Mouse (Mus musculus) lung, embryonic 16.5 days (tissue): ENCODE measurements around the gene Ncstn. TPM values are rescaled to one million over a fixed set of nuclear protein-coding genes. Genes with fewer than 3 reads are reported as not detected.

Experiments used
- ATAC-seq: fragments of 200-750 bp; cut with Nextera tagmentation; 2 replicates; pipeline ENCODE4 v1.8.0; 2017; ENCODE audit warnings: low read depth, mild to moderate bottlenecking, moderate library complexity
- H3K27ac ChIP-seq: fragments of 300-500 bp; sonication (generic); 2 replicates; pipeline ENCODE4 v1.5.1; 2014; ENCODE audit warnings: mild to moderate bottlenecking, control low read depth, low read length
- H3K27me3 ChIP-seq: fragments of 300-500 bp; sonication (generic); 2 replicates; pipeline ENCODE4 v1.6.1; 2014; ENCODE audit warnings: low read depth, low read length, mixed read lengths; ENCODE audit not compliant: control insufficient read depth, insufficient read depth
- H3K36me3 ChIP-seq: fragments of 300-500 bp; sonication (generic); 2 replicates; pipeline ENCODE4 v1.6.1; 2014; ENCODE audit warnings: low read length; ENCODE audit not compliant: control insufficient read depth, insufficient read depth
- H3K4me1 ChIP-seq: fragments of 300-500 bp; sonication (generic); replicated peaks from 2 replicates; pipeline ENCODE4 v1.6.1; 2014; ENCODE audit warnings: low read length, mixed read lengths; ENCODE audit not compliant: control insufficient read depth, insufficient read depth
- H3K4me2 ChIP-seq: fragments of 300-500 bp; sonication (generic); 2 replicates; pipeline ENCODE4 v1.6.1; 2014; ENCODE audit warnings: low read depth, low read length, control low read depth
- H3K4me3 ChIP-seq: fragments of 300-500 bp; sonication (generic); 2 replicates; pipeline ENCODE4 v1.5.1; 2014; ENCODE audit warnings: mild to moderate bottlenecking, low read length, control low read depth
- H3K9ac ChIP-seq: fragments of 300-500 bp; sonication (generic); 2 replicates; pipeline ENCODE4 v1.6.1; 2014; ENCODE audit warnings: low read length, control low read depth
- H3K9me3 ChIP-seq: fragments of 300-500 bp; sonication (generic); 2 replicates; pipeline ENCODE4 v1.6.1; 2016; ENCODE audit warnings: low read length; ENCODE audit not compliant: control insufficient read depth
- WGBS: fragments of 180-500 bp; shearing (Covaris S2); extraction: QIAGEN DNeasy Blood & Tissue Kit; methylation state at CpG from one replicate; pipeline ENCODE4 v1.1.7; 2014; 5-methylcytosine and 5-hydroxymethylcytosine counted together
- polyA plus RNA-seq: library from polyadenylated mRNA; unstranded; fragments of >200 nt; fragmentation: Nextera tagmentation; extraction: Ambion mirVana; gene quantifications from 2 replicates; pipeline ENCODE4 v1.2.1, GENCODE M21; 2015

The Ncstn gene
- polyA plus RNA-seq, 1 experiment from 2014 or later, result 146 TPM

DNA sequence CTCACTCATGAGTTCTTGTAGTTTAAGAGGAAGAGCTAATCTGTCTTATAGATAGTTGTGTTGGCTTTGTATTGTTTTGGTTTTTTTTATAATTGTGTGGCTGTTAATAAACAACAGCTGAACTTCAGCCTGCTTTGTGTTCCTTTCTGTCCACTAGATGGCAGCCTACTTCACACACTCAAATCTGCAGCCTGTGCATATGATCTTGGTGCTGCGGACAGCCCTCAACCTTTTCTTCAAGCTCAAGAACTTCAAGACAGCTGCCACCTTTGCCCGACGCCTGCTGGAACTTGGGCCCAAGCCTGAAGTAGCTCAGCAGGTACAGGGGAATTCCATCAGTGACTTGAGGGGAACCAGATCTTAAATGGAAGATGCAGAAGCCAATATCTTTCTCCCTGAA is 37.1 kb upstream of the Ncstn start:
- no peaks in the 10 kb centered on the region for H3K9me3 ChIP-seq
- no peak overlapping the region for H3K4me3 ChIP-seq
- H3K27ac ChIP-seq, result no peak overlapping the region
- no peaks in the 10 kb centered on the region for H3K27me3 ChIP-seq
- H3K4me2 ChIP-seq, result no peak overlapping the region
- 31% methylated on average over 3 of the region's 3 CpGs for WGBS
- ATAC-seq, result no peak
- no peaks in the 10 kb centered on the region for H3K4me1 ChIP-seq
- H3K9ac ChIP-seq, result no peak overlapping the region
- H3K36me3 ChIP-seq, result peaks cover 81% of the 10 kb centered on the region

DNA sequence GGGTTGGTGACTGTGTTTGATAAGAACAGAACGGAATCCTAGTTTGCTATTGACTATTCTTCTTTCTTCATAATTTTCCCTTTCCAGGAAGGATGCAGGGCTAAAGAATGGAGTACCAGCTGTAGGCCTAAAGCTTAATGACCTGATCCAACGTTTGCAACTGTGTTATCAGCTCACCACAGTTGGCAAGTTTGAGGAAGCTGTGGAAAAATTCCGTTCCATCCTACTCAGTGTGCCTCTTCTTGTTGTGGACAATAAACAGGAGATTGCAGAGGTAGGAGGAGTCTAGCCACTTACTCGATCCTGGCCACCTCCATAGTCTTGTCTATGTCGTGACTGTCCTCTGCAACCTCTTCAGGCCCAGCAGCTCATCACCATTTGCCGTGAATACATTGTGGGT is 36.5 kb upstream of the Ncstn start:
- Histone ChIP-seq H3K4me1 (no peaks in the 10 kb centered on the region), H3K9ac (no peak overlapping the region), H3K27ac (no peak overlapping the region), H3K36me3 (peaks cover 85% of the 10 kb centered on the region), H3K4me2 (no peak overlapping the region), H3K4me3 (no peak overlapping the region), H3K27me3 (no peaks in the 10 kb centered on the region), H3K9me3 (no peaks in the 10 kb centered on the region)
- 77% methylated on average over 6 of the region's 6 CpGs for WGBS
- ATAC-seq, result no peak

DNA sequence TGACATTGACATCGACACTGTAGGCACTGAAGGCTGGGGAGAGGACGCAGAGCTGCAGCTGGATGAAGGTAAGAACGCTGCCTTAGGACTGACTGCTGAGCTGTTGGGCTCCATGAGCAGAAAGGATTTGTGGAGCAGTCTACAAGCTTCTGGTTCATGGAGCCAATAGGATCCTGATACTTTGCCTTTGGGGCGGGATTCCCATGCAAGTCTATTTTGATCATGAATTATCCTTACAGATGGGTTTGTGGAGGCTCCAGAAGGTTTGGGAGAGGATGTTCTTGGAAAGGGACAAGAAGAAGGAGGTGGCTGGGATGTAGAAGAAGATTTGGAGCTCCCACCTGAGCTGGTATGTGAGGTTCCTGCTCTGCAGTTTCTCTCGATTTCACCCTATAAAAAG is 34.4 kb upstream of the Ncstn start:
- WGBS, result 86% methylated on average over 5 of the region's 5 CpGs
- ATAC-seq, result no peak
- no peaks in the 10 kb centered on the region for H3K4me1 ChIP-seq

DNA sequence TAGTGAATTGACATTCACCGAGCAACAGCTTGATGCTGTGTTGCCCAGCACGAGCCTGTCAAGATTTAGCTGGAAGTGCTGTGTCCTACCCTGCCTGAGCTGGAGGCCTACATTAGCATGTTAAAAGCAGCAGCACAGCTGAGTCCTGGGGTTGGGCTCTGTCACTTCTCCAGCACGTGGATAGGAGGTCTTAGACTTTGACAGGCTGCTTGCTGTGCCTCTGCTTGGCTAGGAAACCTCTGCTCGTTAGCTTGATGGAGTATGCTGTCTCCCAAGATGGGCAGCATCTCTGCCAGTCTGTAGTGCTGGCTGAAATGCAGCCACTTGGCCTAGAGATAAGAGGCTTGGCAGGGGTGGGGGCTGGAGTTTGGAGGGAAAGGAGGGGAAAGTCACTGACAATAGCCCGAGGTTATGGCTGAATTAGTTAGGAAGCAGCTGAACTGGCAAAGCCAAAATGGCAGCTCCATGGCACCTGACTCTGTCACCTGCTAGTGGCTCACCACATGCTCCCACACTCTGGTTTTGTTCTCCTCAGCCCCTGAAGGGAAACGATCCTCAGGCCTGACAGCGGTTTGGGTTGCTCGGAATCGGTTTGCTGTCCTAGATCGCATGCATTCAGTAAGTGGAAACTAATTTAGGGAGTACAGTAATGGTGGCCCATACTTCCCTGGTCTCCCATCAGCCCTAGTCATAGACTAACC is 25.3 kb upstream of the Ncstn start:
- H3K4me1 ChIP-seq, result no peaks in the 10 kb centered on the region
- WGBS, result 84% methylated on average over 10 of the region's 10 CpGs
- H3K9me3 ChIP-seq, result no peaks in the 10 kb centered on the region
- peaks cover 68% of the 10 kb centered on the region for H3K36me3 ChIP-seq
- no peak overlapping the region for H3K4me2 ChIP-seq
- no peak overlapping the region for H3K4me3 ChIP-seq
- H3K27me3 ChIP-seq, result no peaks in the 10 kb centered on the region
- ATAC-seq, result no peak
- no peak overlapping the region for H3K9ac ChIP-seq
- H3K27ac ChIP-seq, result no peak overlapping the region

More for the DNA sequence above, 34.4 kb upstream of the Ncstn start:
- Histone ChIP-seq H3K4me2 (no peak overlapping the region), H3K27ac (no peak overlapping the region), H3K9me3 (no peaks in the 10 kb centered on the region), H3K9ac (no peak overlapping the region), H3K27me3 (no peaks in the 10 kb centered on the region), H3K4me3 (no peak overlapping the region), H3K36me3 (peaks cover 90% of the 10 kb centered on the region)

DNA sequence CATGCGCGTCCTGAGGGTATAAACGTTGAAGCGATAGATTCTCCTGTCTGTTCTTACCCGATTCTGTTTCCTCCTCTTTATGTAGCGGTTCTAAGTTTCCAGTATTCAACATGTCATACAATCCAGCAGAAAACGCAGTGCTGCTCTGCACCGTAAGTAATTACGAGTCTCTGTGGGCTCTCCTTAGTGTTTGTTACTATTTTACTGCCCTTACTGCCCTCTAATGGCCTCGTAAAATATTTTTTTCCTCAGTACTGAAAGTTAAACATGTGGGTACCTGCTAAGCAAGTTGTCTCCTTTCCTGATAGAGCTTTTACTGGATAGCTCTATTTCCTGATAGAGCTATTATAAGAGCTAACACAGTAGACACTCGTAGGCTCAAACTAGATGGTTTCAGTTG is 22.5 kb upstream of the Ncstn start:
- no peak overlapping the region for H3K9ac ChIP-seq
- H3K4me2 ChIP-seq, result no peak overlapping the region
- H3K27me3 ChIP-seq, result no peaks in the 10 kb centered on the region
- 79% methylated on average over 11 of the region's 11 CpGs for WGBS
- no peak for ATAC-seq
- no peaks in the 10 kb centered on the region for H3K9me3 ChIP-seq
- H3K4me3 ChIP-seq, result no peak overlapping the region
- no peaks in the 10 kb centered on the region for H3K4me1 ChIP-seq
- peaks cover 69% of the 10 kb centered on the region for H3K36me3 ChIP-seq
- no peak overlapping the region for H3K27ac ChIP-seq

DNA sequence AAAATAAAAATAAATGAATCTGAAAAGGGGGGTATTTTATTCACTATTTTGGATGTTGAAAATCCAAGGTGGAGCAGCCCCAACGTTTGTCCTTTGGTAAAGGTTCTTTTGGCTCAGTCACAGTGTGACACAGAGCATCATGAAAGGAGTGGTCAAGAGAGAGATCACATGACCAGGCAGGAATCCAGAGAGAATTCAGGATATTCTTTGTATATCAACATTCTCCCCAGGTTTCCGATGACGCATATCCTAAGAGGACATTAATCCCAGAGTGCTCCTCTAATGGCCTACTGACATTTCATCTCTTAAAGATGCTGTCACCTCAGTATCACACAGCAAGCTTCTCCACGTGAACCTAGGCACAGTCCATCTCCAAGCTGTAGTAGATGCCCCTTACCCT is 21.0 kb upstream of the Ncstn start:
- ATAC-seq, result no peak
- H3K4me2 ChIP-seq, result no peak overlapping the region
- 76% methylated on average over 4 of the region's 4 CpGs for whole genome bisulfite sequencing

DNA sequence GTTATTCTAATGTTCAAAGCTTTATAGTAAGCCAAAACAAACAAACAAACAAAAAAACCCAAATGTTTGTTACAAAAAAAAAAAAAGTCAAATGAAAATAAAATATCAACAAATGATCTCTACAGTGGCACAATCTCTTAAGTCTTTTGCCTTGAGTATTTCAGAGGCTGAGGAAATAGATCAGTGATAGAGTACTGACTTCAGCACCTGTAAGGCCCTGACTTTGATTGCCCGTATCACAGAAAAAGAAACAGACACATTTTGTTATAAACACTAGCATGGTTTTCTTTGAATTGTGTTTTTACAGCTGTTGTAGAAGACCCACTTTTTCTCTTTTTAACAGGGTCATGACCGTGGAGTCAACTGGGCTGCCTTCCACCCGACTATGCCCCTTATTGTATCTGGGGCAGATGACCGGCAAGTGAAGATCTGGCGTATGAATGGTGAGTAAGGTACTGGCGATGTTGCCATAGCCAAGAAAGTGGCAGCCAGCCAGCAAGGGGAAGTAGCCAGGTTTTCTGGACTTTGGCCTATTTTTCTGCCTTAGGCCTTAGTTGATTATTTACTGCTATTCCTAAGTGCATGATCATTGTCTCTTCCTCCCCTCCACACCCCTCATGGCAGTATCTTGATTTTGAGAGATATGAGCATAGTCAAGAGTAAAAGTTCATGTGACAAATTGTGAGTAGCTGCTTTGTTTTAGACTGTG is 16.9 kb upstream of the Ncstn start:
- 82% methylated on average over 6 of the region's 6 CpGs for WGBS
- ATAC-seq, result no peak
- Histone ChIP-seq H3K27me3 (no peaks in the 10 kb centered on the region), H3K27ac (no peak overlapping the region), H3K4me1 (no peaks in the 10 kb centered on the region), H3K4me3 (no peak overlapping the region), H3K9me3 (no peaks in the 10 kb centered on the region), H3K9ac (no peak overlapping the region), H3K4me2 (no peak overlapping the region), H3K36me3 (peaks cover 53% of the 10 kb centered on the region)

More for the DNA sequence above, 21.0 kb upstream of the Ncstn start:
- H3K4me3 ChIP-seq, result no peak overlapping the region
- H3K9me3 ChIP-seq, result no peaks in the 10 kb centered on the region
- H3K36me3 ChIP-seq, result peaks cover 65% of the 10 kb centered on the region
- no peaks in the 10 kb centered on the region for H3K27me3 ChIP-seq
- no peak overlapping the region for H3K9ac ChIP-seq
- H3K27ac ChIP-seq, result no peak overlapping the region
- H3K4me1 ChIP-seq, result no peaks in the 10 kb centered on the region

DNA sequence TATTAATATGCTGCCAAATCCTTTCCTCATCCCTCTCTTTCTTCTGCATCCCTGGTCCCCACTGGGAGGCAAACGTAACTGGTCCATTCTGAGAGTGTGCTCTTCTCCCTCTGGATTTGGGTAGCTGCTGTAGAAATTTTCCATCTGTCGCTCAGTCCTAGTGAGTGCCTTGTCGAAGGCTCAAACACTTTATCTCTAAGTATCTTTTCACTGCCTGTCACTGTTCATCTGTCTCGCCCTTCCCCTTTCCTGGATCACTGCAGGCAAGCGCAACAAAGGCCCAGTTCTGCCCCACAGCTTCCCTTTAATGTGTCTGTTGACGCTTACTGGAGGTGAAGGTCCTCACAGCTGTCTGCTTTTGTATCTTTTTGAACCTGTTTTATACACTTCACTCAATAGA is 12.6 kb upstream of the Ncstn start:
- Histone ChIP-seq H3K9me3 (no peaks in the 10 kb centered on the region), H3K27ac (no peak overlapping the region), H3K4me2 (no peak overlapping the region), H3K4me1 (no peaks in the 10 kb centered on the region), H3K9ac (no peak overlapping the region), H3K36me3 (peaks cover 49% of the 10 kb centered on the region), H3K27me3 (no peaks in the 10 kb centered on the region), H3K4me3 (no peak overlapping the region)
- WGBS, result 44% methylated on average over 6 of the region's 6 CpGs
- peak; percentile 43; the same call in 1 of the 2 replicates for ATAC-seq

DNA sequence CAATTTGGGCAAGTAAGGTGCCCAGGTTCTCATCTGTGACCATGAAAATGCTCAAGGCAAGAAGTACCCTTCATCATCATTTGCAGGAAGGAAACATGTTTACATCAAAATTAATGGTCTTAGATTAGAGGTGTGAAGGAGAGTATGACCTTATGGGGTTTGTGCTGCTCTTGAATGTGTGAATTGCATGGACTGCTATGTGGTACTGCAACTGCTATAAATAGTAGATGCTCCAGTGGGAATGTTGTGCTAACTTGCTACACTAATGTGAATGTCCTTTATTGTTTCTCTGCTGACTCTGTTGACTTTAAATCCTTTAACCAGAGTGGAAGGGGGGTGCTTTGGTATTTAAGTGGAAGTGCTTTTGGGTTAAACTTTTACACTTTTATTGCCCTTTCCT is 11.7 kb upstream of the Ncstn start:
- Histone ChIP-seq H3K9me3 (no peaks in the 10 kb centered on the region), H3K4me1 (no peaks in the 10 kb centered on the region), H3K27ac (no peak overlapping the region), H3K36me3 (peaks cover 52% of the 10 kb centered on the region), H3K9ac (no peak overlapping the region), H3K4me3 (no peak overlapping the region), H3K27me3 (no peaks in the 10 kb centered on the region), H3K4me2 (no peak overlapping the region)
- ATAC-seq, result no peak
